Mouse (Mus musculus) myocyte (in vitro differentiated cells): ENCODE data around the gene Gm17657.

Source experiments
- MAX ChIP-seq: IDR thresholded peaks from one replicate; pipeline ENCODE4 v1.6.1; 2011; ENCODE audit warnings: low read depth, mild to moderate bottlenecking, control low read depth
- MYOG ChIP-seq, 3 experiments: IDR thresholded peaks; one replicate each; pipeline ENCODE4 v1.6.1; 2011; ENCODE audit warnings: control low read depth in 2 of 3, low read depth in 2 of 3, mild to moderate bottlenecking in 2 of 3; ENCODE audit not compliant: insufficient read length in 2 of 3, control insufficient read depth in 1 of 3, insufficient read depth in 1 of 3
- POLR2A ChIP-seq: IDR thresholded peaks from one replicate; pipeline ENCODE4 v1.6.1; 2011; ENCODE audit warnings: low read depth, mild to moderate bottlenecking, control low read depth, moderate library complexity; ENCODE audit not compliant: insufficient read length
- REST ChIP-seq: IDR thresholded peaks from one replicate; pipeline ENCODE4 v1.6.1; 2011; ENCODE audit warnings: mild to moderate bottlenecking, control low read depth, moderate library complexity; ENCODE audit not compliant: insufficient read depth, insufficient read length
- TCF12 ChIP-seq: IDR thresholded peaks from one replicate; pipeline ENCODE4 v1.6.1; 2011; ENCODE audit warnings: mild to moderate bottlenecking, control low read depth; ENCODE audit not compliant: poor library complexity, insufficient read depth, severe bottlenecking

DNA sequence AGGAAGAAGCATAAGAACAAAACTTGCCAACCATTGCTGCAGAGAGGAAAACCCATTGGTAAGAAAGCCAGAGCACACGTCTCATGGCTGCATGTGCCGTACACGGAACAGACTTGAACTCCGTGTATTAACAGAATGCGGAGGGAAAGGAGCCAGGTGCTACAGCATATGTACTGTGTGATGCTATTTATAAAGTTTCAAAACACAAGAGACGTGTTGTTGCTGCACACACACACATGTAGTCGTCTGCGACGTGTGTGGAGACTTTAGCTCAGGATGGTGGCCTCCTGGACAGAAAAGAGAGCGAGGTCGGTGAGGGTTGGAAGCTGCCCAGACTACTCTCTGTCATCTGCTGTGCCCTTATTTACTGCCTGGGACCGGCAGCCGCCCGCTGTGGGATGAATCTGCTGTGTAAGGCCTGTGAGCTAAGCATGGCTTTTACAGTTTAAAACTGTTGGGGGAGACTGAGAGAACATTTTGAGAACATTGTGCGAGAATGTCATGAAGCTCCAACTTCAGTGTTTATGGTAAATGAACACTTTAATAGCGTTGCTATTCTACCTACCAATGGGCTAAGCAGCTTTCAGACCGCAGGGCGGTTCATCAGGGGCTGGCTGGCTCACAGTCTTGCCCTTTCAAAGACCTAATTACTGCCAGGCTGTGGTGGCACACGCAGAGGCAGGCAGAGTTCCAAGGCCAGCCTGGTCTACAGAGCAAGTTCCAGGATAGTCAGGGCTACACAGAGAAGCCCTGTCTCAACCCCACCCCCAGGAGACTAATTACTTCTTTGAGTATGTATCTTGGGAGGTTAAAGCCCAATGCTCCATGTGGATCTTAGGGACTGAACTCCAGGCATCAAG, 6.4 kb downstream of the Gm17657 start:
- TF ChIP-seq POLR2A (no peak), MAX (no peak), TCF12 (no peak), MYOG (IDR thresholded peaks at IDR 0.05; ENCODE audit: control insufficient read depth in 1 of 3, insufficient read depth in 1 of 3, insufficient read length in 2 of 3, low read depth in 2 of 3) (no peak), REST (no peak)
